Mouse (Mus musculus) brain, adult 2 months (tissue): ENCODE data around the gene Chek2.

ENCODE experiments used
- DNase-seq: peaks from one replicate; pipeline ENCODE4 v3.0.0; 2011; ENCODE audit warnings: low read depth, low spot score

The Chek2 gene

GRCm38 (mm10) chr5:110898169-110898568, 58.4 kb downstream of the Chek2 start:
- DNase-seq, result no peak

GRCm38 (mm10) chr5:110898785-110899184, 59.0 kb downstream of the Chek2 start:
- DNase-seq, result no peak

GRCm38 (mm10) chr5:110900331-110900730, 60.6 kb downstream of the Chek2 start:
- DNase-seq, result no peak

- no peak for DNase-seq
These were observed 66.9 kb downstream of the Chek2 start for GRCm38 (mm10) chr5:110906708-110907107.

GRCm38 (mm10) chr5:110908879-110909278, 69.1 kb downstream of the Chek2 start:
- DNase-seq, result peak; percentile 29

- DNase-seq, result no peak
These were observed 70.3 kb downstream of the Chek2 start for GRCm38 (mm10) chr5:110909955-110910589.

GRCm38 (mm10) chr5:110914859-110915258, 75.1 kb downstream of the Chek2 start:
- no peak for DNase-seq

GRCm38 (mm10) chr5:110916241-110916640, 76.5 kb downstream of the Chek2 start:
- no peak for DNase-seq

GRCm38 (mm10) chr5:110919541-110919940, 79.8 kb downstream of the Chek2 start:
- no peak for DNase-seq

GRCm38 (mm10) chr5:110923336-110923735, 83.6 kb downstream of the Chek2 start:
- DNase-seq, result peak; percentile 75
